Mouse (Mus musculus): Measurements from ENCODE around the gene Ptpn18. TPM values are rescaled to one million over a fixed set of nuclear protein-coding genes. Genes with fewer than 3 reads are reported as not detected.
A peak's percentile ranks its signal among the peaks of the same experiment; 100 is the strongest.

The Ptpn18 gene
- total and polyA plus RNA-seq, 3 experiments = 4.2 to 16.3 (median 4.2) TPM

- 34% methylated on average over 18 of the region's 20 CpGs for WGBS
- peaks cover 4% of the 10 kb centered on the region for H3K4me1 ChIP-seq (ENCODE audit: control insufficient read depth, insufficient read depth, low read length)
- TF ChIP-seq EP300 (IDR thresholded peaks at IDR 0.05; ENCODE audit: insufficient read depth, low read depth, low read length) (no peak), POLR2A (IDR thresholded peaks at IDR 0.05; ENCODE audit: insufficient read depth, low read depth, low read length) (no peak), CTCF (IDR thresholded peaks at IDR 0.05) (no peak)
- no peaks in the 10 kb centered on the region for H3K27me3 ChIP-seq (ENCODE audit: control insufficient read depth, insufficient read depth, low read length)
- H3K9ac ChIP-seq (ENCODE audit: low read depth, low read length) = no peak overlapping the region
- DNase-seq = no peak
- peak overlapping the region; percentile 69 for H3K4me3 ChIP-seq
- no peak overlapping the region for H3K27ac ChIP-seq
- intact Hi-C loops (cut with DNase I) = loop anchor here (10.0 kb wide), 1 partner anchor 434 kb away; no protein-coding TSS in a partner anchor
- H3K36me3 ChIP-seq (ENCODE audit: control insufficient read depth, insufficient read depth, low read length) = no peaks in the 10 kb centered on the region
- no peaks in the 10 kb centered on the region for H3K79me2 ChIP-seq (replicated peaks; ENCODE audit: control insufficient read depth, insufficient read depth, low read length)
These were observed 21.0 kb upstream of the Ptpn18 start for GRCm38 (mm10) chr1:34438381-34439051.

- Histone ChIP-seq H3K4me3 (peak within 1 kb of the TSS; percentile 69), H3K79me2 (replicated peaks; ENCODE audit: control insufficient read depth, insufficient read depth, low read length) (no peaks in the 10 kb centered on the region), H3K36me3 (ENCODE audit: control insufficient read depth, insufficient read depth, low read length) (no peaks in the 10 kb centered on the region), H3K27me3 (ENCODE audit: control insufficient read depth, insufficient read depth, low read length) (no peaks in the 10 kb centered on the region), H3K27ac (peak within 1 kb of the TSS; percentile 96), H3K4me1 (ENCODE audit: control insufficient read depth, insufficient read depth, low read length) (no peaks in the 10 kb centered on the region), H3K9ac (ENCODE audit: low read depth, low read length) (peak within 1 kb of the TSS; percentile 71)
- TF ChIP-seq POLR2A (IDR thresholded peaks at IDR 0.05; ENCODE audit: insufficient read depth, low read depth, low read length) = peak; percentile 86
- 0 out of 2 replicates have a peak, but pooled peaks have one; percentile 57 for TF ChIP-seq EP300 (IDR thresholded peaks at IDR 0.05; ENCODE audit: insufficient read depth, low read depth, low read length)
- no peak for TF ChIP-seq CTCF (IDR thresholded peaks at IDR 0.05)
- under 1% methylated on average over 48 of the region's 48 CpGs for WGBS
- intact Hi-C loops (cut with DNase I) = loop anchor here (10.0 kb wide), 1 partner anchor 435 kb away; no protein-coding TSS in a partner anchor
- DNase-seq = peak; percentile 93 to 96
These were observed 20.2 kb upstream of the Ptpn18 start, which contains the start of the genes Ccdc115 and Imp4 for GRCm38 (mm10) chr1:34439215-34439960. Gene Ccdc115, minus strand, starts transcription at chr1:34439672. Gene Imp4, plus strand, starts transcription at chr1:34439851.

GRCm38 (mm10) chr1:34439961-34440630, 19.5 kb upstream of the Ptpn18 start:
- peak overlapping the region; percentile 69 for H3K4me3 ChIP-seq
- intact Hi-C loops (cut with DNase I) = loop anchor here (2.0 to 10.0 kb wide), 2 partner anchors 19 to 435 kb away; partner anchors contain the start of gene Ptpn18
- peak overlapping the region; percentile 96 for H3K27ac ChIP-seq
- no peaks in the 10 kb centered on the region for H3K27me3 ChIP-seq (ENCODE audit: control insufficient read depth, insufficient read depth, low read length)
- no peak for TF ChIP-seq POLR2A (IDR thresholded peaks at IDR 0.05; ENCODE audit: insufficient read depth, low read depth, low read length)
- peak; percentile 62 for TF ChIP-seq CTCF (IDR thresholded peaks at IDR 0.05)
- H3K9ac ChIP-seq (ENCODE audit: low read depth, low read length) = peak overlapping the region; percentile 71
- no peaks in the 10 kb centered on the region for H3K36me3 ChIP-seq (ENCODE audit: control insufficient read depth, insufficient read depth, low read length)
- no peaks in the 10 kb centered on the region for H3K79me2 ChIP-seq (replicated peaks; ENCODE audit: control insufficient read depth, insufficient read depth, low read length)
- H3K4me1 ChIP-seq (ENCODE audit: control insufficient read depth, insufficient read depth, low read length) = no peaks in the 10 kb centered on the region
- 5% methylated on average over 31 of the region's 31 CpGs for WGBS
- no peak for DNase-seq

- no peaks in the 10 kb centered on the region for H3K27me3 ChIP-seq (ENCODE audit: control insufficient read depth, insufficient read depth, low read length)
- 94% methylated on average over 6 of the region's 6 CpGs for WGBS
- H3K27ac ChIP-seq = no peak overlapping the region
- intact Hi-C loops (cut with DNase I) = no loop called here
- no peak overlapping the region for H3K4me3 ChIP-seq
- no peak for DNase-seq
- TF ChIP-seq CTCF (IDR thresholded peaks at IDR 0.05) (no peak), EP300 (IDR thresholded peaks at IDR 0.05; ENCODE audit: insufficient read depth, low read depth, low read length) (no peak), POLR2A (IDR thresholded peaks at IDR 0.05; ENCODE audit: insufficient read depth, low read depth, low read length) (no peak)
- no peaks in the 10 kb centered on the region for H3K4me1 ChIP-seq (ENCODE audit: control insufficient read depth, insufficient read depth, low read length)
- H3K79me2 ChIP-seq (replicated peaks; ENCODE audit: control insufficient read depth, insufficient read depth, low read length) = no peaks in the 10 kb centered on the region
- no peak overlapping the region for H3K9ac ChIP-seq (ENCODE audit: low read depth, low read length)
- H3K36me3 ChIP-seq (ENCODE audit: control insufficient read depth, insufficient read depth, low read length) = no peaks in the 10 kb centered on the region
These were observed 16.4 kb upstream of the Ptpn18 start for GRCm38 (mm10) chr1:34443124-34443523.

GRCm38 (mm10) chr1:34458431-34458830, 1.1 kb upstream of the Ptpn18 start:
- no peak overlapping the region for H3K27ac ChIP-seq
- no peak for DNase-seq
- no peaks in the 10 kb centered on the region for H3K27me3 ChIP-seq (ENCODE audit: control insufficient read depth, insufficient read depth, low read length)
- intact Hi-C loops (cut with DNase I) = loop anchor here (2.0 kb wide), 1 partner anchor 18 kb away; no protein-coding TSS in a partner anchor
- no peaks in the 10 kb centered on the region for H3K79me2 ChIP-seq (replicated peaks; ENCODE audit: control insufficient read depth, insufficient read depth, low read length)
- H3K4me3 ChIP-seq = no peak overlapping the region
- TF ChIP-seq CTCF (IDR thresholded peaks at IDR 0.05) (no peak), POLR2A (IDR thresholded peaks at IDR 0.05; ENCODE audit: insufficient read depth, low read depth, low read length) (no peak), EP300 (IDR thresholded peaks at IDR 0.05; ENCODE audit: insufficient read depth, low read depth, low read length) (no peak)
- H3K9ac ChIP-seq (ENCODE audit: low read depth, low read length) = no peak overlapping the region
- H3K36me3 ChIP-seq (ENCODE audit: control insufficient read depth, insufficient read depth, low read length) = no peaks in the 10 kb centered on the region
- WGBS = 47% methylated on average over 8 of the region's 8 CpGs
- no peaks in the 10 kb centered on the region for H3K4me1 ChIP-seq (ENCODE audit: control insufficient read depth, insufficient read depth, low read length)

All from heart, adult 2 months (tissue).